Mouse (Mus musculus) CH12F3 (cell line): ENCODE data around the gene Nelfe.

Experiments
- in situ Hi-C: fragments of 300-500 bp; cut with MboI; formaldehyde crosslinking; loops from 2 replicates; pipeline ENCODE4 v1.14.3; 2020; ENCODE audit warnings: low sequenced_read_pairs

Gene Nelfe

DNA sequence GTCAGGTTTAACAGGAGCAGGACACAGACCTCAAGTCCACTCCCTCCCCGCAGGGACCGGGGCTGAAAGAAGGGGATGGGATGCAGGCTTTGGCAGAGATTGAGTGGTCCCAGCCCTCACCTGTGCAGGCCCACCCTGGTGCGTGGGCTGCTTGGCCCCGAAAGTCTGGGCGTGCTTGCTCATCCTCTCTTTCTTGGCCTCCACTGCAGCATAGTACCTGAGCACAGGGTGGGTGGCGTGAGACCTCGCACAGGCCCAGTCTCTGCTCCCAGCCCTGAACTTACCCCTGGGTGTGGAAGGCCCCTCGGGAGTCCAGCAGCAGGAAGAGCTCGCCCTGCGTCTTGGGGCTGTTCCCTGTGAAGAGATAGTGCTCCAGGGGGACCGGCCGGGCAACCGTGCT, 5.3 kb upstream of the Nelfe start:
- in situ Hi-C loops: no loop called here

DNA sequence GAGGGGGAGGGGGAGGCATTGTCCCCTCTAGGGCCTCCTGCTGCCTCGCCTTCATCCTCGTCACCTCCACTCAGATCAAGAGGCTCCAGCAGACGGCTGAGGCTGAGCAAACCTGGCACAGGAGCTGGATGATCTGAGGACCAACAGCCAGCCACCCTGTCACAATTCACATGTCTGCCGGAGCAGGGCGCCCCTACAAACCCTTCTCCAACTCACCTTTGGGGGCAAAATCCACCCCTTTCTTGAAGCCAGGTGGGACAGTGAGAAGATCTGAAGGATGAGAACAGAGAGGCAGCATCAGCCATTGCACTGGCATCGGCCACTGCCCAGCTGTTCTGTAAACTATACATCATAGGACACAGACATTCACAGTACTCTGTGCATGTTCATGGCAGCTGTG, 3.0 kb upstream of the Nelfe start:
- in situ Hi-C loops: no loop called here

DNA sequence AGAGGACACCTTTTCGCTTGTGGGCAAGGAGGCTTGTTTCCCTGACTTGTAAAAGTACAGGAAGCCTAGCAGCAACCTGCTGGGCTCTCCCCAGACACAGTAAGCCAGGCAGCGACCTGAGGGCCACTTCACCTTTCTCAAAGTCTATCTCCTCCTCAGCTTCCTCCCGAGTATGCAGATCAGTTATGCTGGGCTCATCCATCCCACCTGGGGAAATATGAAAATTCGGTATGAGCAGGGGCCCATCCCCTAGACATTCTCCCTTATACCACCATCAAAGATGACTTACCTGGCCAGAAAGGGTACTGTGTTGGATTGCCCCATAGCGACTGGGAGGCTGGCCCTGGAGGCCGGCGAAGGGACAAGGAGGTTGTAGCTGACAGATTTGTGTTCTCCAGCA, 2.6 kb upstream of the Nelfe start:
- in situ Hi-C loops: no loop called here

DNA sequence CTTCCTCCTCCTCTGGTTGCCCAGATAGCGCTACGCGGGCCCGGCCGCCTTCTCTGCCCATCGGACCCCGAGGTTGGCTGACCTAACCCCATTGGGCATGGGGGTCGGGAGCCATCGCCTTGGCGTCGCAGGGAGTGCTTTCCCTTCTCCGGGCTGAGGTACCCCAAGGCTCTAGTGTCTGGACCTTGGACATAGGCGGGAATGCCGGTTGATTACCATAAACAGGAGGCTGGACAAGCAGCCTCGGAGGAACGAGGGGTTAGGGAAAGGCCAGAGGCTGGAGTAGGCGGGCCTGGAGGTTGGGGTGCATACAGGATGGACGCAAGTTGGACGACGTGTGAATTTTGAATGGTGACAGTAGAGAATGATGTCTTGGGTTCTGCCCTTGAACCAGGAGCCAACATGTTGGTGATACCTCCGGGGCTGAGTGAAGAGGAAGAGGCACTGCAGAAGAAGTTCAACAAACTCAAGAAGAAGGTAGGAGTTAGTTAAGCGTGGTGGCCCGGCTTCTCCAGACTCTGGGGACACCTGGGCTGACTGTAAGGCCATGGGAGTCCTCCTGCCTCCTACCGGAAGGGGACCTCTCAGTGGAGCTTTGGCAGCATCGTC, 430 bp downstream of the Nelfe start:
- in situ Hi-C loops: no loop called here

DNA sequence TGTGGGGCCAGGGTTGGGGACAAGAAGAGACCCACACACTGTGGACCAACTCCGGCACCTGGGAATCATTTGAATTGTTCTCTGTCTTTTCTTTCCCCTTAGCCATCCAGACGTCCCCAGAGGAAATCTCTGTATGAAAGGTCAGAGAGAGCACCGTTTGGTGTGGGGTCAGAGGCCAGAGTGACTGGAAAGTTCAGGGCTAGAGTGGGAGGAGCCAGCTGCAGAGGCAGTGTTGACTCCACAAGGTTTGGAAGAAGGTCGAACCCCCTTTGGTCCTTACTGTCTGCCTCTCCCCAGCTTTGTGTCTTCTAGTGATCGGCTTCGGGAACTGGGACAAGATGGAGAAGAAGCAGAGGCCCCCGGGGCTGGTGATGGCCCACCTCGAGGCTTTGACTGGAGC, 3.3 kb downstream of the Nelfe start:
- in situ Hi-C loops: no loop called here

DNA sequence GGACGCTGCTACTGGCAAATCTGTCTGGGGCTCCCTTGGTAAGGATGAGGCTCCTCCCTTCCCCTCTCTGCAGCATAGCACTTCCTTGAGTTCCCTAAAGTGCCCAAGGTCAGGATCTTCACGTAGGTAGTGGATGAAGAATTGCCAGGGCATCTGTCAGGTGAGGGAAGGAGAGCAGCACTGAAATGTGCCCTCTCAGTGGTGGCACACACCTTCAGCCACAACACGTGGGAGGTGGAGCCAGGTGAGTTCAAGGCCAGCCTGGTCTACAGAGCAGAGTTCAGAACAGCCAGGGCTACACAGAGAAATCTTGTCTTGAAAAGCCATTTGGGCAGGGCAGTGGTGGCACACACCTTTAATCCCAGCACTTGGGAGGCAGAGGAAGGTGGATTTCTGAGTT, 4.6 kb downstream of the Nelfe start:
- in situ Hi-C loops: loop anchor here (5.0 kb wide), 1 partner anchor 93 kb away; no protein-coding TSS in a partner anchor

DNA sequence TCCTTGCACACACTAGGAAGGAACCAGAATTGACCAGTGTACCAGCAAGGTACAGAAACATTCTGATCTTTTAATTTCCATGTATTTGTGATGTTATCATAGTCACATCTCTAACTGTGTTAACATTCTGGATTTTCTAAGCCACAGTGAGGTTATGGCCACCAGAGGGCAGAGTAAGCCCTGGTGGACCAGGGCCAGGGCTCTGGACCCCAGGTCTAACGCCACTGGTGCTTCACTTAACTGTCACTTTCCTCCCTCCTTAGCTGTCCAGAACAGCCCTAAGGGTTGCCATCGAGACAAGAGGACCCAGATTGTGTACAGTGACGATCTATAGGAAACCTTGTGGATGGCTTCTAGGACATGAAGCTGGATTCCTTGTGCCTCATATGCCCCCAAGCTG, 5.6 kb downstream of the Nelfe start:
- in situ Hi-C loops: loop anchor here (5.0 kb wide), 1 partner anchor 91 kb away; no protein-coding TSS in a partner anchor

DNA sequence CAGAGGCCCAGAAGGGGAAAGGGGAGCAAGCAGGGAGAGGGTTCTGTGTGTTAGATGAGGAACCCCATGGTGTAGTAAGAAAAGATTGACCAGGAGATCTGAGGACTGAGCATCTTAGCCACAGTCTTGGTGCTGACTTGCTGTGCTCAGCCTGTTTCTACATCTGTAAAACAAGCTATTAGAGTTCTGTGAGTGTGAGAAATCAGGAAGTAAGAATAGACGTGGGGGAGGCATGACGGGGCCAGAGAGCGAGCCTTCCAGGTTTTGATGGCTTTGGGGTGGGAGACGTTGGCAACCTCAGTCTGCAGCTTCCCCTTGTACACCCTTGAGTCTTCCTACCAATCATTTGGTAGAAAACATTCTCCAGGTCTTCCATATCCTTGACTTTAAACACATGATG, 8.5 kb downstream of the Nelfe start:
- in situ Hi-C loops: loop anchor here (5.0 kb wide), 1 partner anchor 89 kb away; no protein-coding TSS in a partner anchor

DNA sequence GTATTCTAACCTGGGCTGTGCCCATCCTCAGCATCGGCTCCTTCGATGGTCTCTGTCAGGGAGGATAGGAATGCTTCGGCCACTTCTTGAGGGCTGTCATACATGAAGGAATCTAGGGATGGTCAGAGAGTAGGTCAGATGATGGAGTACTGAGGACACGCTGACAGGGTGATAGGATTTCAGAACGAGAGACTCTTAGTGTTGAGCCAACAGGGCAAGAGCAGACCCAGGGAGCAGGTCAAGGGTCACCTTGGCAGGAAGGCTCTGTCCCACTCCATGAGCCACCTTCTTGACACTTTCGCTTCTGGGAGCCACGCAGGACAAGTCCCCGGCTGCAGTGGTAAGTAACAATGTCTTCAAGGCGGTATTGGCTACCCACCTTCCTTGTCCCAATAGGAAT, 10.3 kb downstream of the Nelfe start:
- in situ Hi-C loops: no loop called here

DNA sequence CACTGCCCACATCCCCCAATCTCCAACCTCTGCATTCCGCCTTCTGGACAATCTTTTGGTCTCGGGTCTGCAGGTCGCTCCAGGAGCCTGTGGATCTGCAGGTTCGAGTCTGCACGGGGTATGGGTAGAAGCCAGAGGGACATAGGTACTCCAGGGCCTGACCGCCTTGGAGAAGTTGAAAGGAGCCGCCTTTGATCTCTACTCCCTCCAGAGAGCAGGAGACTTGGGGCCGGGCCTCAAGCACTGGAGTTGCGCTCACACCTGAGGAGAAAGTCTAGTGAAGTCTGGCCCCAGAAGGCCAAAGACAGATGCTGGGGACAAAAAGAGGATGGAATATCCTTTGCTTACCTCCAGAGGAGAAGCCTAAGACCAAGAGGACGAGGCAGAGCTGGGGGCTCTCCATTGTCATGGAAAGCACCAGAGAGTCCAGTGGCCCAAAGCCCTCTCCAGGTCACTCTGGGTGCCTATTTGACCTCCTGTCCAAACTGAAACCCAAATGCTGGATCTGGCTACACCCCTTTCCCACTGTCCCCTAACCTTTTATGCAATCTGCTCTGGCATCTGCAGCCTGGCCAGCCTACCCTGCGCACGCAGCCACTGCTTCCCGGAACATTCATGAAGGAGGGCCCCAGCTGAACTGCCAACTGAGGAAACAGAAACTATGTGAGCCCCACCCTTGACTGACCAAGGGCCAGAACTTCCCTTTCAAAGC, 11.7 kb downstream of the Nelfe start:
- in situ Hi-C loops: no loop called here

DNA sequence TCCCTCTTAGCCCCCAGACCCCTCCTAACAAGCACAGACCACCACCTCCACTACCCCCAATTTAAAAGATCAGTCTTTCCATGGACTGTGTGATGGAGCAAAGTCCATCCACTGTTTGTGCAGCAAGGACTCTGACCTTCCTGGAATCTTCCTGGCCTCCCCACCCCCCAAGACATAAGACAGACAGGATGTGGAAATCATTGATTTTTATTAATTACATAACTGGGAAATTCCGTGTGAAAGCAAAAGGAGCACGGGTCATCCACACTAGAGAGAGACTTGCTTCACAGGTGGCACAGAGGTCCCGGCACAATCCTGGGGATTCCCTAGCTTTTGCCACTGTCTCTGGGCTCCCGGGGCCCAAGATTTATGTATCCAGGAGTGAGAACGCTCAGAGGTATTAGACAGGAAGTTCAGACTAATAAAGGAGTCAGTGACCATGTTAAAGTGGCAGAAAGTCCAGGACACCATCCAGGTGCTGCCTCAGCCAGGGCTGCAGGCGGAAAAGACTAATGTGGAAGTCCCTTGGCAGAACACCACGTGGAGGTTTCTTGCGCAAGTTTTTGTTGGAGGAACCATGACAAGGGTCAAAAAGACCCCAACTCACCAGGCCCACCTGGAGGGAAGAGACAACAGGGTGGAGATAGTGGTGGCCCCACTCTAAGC, 12.4 kb downstream of the Nelfe start, which contains the start of gene Cfb:
TSS of gene Cfb (minus strand) at position 103 of the 666 bp plus-strand sequence.
- in situ Hi-C loops: no loop called here

DNA sequence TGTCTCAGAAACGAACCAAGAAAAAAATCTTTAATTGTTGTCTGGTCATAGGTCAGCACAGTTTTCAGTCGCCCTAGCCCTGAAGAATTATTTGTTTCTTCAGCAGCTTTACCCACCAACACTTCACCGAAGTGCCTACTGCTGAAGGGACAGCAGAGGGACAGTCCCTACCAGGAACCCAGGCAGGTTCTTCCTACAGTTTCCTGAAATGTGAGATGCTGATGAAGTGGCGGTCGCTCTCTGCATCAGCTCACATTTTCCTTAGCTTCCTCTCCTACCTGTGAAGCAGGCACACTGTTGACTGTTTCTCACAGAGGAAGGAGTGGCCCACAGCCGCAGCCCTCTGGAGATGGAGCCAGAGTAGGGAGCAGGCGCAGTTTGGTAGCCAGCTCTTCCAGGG, 15.8 kb downstream of the Nelfe start:
- in situ Hi-C loops: no loop called here

DNA sequence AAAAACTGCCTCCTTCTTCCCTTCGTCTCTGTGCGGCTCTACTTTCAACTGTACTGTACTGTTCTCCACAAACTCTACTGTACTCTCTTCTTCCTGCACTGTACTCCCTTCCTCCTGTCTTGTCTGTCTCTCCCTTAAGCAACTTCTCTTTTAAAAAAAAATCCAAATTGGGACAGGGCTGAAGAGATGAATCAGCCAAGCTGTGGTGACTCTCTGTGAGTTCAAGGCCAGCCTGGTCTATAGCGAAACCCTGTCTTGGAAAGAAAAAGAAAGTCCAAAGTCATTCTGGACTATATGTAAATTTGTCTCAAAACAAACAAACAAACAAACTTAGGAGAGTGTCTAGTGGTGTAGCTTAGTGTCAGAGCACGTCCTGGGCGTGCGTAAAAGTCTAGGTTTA, 24.1 kb downstream of the Nelfe start:
- in situ Hi-C loops: no loop called here

DNA sequence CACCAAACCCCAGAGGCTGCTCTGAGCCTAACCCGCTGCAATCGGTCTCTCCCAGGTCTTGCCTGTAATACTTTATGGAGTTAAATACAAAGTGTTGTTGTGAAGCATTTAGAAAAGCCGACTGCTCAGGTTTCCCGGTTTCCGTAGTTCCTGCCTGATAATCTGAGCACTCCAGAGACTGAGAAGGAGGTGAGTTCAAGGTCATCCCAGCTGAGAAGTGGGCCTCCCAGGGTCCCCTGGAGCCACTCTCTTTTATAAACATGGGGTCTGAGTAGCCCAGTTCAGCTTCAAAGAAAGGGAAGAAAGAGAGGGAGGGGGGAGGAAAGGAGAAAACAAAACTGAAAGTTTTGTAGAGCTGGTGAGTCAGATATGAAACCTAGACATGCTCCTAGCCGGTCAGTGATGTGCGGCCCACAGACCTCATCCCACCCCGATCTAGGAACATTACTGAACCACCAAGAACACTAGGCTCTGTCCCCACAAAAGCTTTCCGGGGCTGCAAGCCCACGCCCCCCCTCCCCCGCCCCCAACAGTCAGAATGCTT, 29.2 kb downstream of the Nelfe start, which contains the start of gene Zbtb12:
TSS of gene Zbtb12 (plus strand) at position 148 of the 544 bp plus-strand sequence.
- in situ Hi-C loops: no loop called here

DNA sequence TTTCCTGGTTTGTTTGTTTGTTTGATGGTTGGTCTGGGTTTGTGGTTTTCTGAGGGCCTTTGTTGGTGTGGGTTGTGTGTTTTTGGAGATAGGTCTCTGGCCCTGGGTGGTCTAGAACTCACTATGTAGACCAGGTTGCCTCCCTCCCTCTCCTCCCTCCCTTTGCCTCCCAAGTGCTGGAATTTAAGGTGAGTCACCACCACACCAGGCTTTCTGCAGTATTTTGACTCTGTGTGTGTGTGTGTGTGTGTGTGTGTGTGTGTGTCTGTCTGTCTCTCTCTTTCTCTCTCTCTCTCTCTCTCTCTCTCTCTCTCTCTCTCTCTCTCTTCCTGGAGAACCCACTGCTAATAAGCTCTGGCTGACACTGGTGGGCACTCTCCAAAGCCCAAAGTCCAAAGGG, 31.0 kb downstream of the Nelfe start:
- in situ Hi-C loops: no loop called here

DNA sequence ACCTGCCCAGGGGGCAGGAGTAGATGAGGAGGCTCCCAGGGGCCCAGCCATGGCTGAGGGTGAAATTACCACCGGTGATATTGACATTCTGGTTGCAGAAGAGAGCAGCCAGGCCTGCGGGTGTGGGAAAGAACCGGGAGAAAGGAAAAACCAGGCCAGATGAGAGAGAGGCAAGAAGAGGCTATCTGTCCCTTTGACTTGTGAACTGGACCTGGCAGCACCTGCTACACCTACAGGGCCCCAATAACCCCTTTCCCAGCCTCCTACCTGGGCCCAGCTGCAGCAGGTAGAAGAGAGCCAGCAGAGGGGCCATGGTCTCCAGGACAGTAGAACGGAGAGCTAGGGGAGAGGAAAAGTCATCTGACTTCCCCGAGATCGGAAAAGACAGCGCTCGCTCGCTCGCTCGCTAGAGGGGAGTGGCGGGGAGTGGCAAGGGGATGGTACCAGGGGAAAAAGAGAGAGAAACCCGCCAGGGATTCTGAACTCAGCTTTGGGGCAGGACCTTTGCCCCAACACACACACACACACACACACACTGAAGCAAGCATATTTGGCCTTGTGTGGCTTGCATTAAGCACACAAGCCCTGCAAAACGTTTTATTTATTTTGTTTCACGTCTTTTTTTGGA, 31.6 kb downstream of the Nelfe start, which contains the start of gene Gm20547:
TSS of gene Gm20547 (minus strand) at position 360 of the 628 bp plus-strand sequence.
- in situ Hi-C loops: no loop called here

DNA sequence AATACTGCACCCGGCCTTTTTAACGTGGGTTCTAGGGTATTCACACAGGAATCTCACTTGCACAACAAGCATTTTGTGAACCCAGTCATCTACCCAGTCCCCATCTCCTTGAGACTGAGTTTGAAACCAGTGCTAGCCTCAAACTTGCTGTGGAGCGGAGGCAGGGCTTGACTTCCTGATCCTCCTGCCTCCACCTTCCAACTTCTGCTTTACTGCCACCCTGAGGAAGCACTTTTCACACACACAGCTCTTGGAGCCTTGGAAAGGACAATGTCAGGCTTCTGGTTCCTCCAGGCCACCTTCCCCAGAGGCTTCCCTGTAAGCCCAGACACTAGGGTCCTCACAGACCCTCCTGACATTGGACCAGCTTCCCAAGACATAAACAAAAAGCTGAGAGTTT, 33.1 kb downstream of the Nelfe start:
- in situ Hi-C loops: no loop called here

DNA sequence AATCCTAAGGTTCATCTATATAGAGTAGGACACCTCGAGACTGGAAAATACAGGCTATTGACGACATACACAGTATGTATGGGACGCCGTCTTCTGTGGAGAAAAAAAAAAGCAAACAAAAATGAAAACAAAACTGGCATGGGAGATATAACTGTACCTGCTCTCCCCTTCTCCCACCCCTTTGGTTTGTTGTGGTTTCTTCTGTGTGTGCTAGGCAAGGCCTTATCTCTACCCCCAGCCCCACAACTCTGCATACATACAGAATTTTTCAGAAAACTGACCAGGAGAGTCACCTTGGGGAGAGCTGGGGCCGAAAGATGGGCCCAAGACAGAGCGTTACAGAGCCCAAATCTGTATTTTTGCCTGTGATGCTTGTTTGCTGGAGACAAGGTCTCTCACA, 34.5 kb downstream of the Nelfe start:
- in situ Hi-C loops: no loop called here

DNA sequence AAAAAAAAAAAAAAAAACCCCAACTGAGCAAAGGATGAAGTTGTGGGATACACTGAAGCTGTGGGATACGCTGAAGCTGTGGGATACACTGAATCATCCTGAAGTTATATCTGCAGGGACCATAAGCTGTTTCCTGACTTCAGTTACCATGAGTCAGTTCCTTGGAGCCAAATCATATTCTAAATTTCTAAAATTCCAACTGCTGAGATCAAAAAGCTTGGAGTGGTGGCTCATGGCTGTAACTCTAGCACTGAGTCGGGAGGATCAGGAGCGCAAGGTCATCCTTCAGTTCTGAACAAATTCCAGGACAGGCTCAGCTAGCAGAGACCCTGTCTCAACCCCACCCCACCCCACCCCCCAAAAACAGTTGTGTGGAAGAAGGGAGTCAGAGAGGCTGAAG, 35.4 kb downstream of the Nelfe start:
- in situ Hi-C loops: no loop called here

DNA sequence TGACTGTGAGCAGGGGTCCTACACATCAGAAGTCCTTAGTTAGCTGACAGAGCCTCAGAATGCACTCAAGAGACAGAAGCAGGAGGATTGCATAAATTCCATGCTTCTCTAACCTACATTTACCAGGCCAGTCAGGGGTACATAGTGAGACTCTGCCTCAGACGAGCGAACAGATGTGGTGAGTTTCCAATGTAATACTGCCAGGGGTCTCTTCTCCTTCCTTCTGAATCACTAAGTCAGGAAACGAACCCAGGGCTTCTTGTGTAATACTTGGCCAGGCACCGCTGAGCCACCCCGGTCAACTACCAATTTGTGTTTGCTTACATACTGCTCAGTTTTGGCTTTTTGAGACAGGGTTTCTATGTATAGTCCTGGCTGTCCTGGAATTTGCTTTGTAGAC, 37.8 kb downstream of the Nelfe start:
- in situ Hi-C loops: no loop called here

DNA sequence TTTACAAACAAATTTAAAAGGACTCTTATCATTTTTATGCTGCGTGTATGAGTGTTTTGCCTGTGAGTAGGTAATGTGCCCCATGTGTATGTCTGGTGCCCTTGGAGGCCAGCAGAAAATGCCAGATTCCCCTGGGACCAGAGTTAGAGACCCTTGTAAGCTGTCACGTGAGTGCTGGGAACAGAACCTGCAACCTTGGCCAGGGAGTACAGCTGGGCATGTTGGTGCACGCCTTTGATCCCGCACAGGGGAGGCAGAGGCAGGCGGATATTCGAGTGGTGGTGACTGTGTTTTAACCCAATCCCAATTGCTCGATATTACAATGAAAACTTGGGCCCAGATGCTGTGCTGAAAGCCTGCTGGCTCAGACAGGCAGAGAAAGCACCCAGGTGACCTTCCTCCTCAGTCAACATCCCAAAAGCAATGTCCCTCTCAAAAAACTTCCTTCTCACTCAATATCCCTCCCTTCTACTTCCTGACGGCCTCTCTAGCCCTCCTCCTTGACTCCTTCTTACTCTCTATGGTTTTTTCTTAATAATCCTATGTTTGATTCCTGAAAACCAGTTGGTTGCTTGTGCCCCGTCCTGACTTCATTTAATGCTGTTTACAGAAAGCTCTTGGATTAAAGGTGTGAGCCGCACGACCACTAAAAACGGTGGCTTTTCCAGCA, 40.0 kb downstream of the Nelfe start:
- in situ Hi-C loops: no loop called here
